Mouse (Mus musculus) lung, embryonic 16.5 days (tissue): ENCODE data around the gene Grpel1. TPM values are rescaled to one million over a fixed set of nuclear protein-coding genes. Genes with fewer than 3 reads are reported as not detected.

Source experiments
- ATAC-seq: fragments of 200-750 bp; cut with Nextera tagmentation; 2 replicates; pipeline ENCODE4 v1.8.0; 2017; ENCODE audit warnings: low read depth, mild to moderate bottlenecking, moderate library complexity
- H3K27ac ChIP-seq: fragments of 300-500 bp; sonication (generic); 2 replicates; pipeline ENCODE4 v1.5.1; 2014; ENCODE audit warnings: mild to moderate bottlenecking, control low read depth, low read length
- H3K27me3 ChIP-seq: fragments of 300-500 bp; sonication (generic); 2 replicates; pipeline ENCODE4 v1.6.1; 2014; ENCODE audit warnings: low read depth, low read length, mixed read lengths; ENCODE audit not compliant: control insufficient read depth, insufficient read depth
- H3K36me3 ChIP-seq: fragments of 300-500 bp; sonication (generic); 2 replicates; pipeline ENCODE4 v1.6.1; 2014; ENCODE audit warnings: low read length; ENCODE audit not compliant: control insufficient read depth, insufficient read depth
- H3K4me1 ChIP-seq: fragments of 300-500 bp; sonication (generic); replicated peaks from 2 replicates; pipeline ENCODE4 v1.6.1; 2014; ENCODE audit warnings: low read length, mixed read lengths; ENCODE audit not compliant: control insufficient read depth, insufficient read depth
- H3K4me2 ChIP-seq: fragments of 300-500 bp; sonication (generic); 2 replicates; pipeline ENCODE4 v1.6.1; 2014; ENCODE audit warnings: low read depth, low read length, control low read depth
- H3K4me3 ChIP-seq: fragments of 300-500 bp; sonication (generic); 2 replicates; pipeline ENCODE4 v1.5.1; 2014; ENCODE audit warnings: mild to moderate bottlenecking, low read length, control low read depth
- H3K9ac ChIP-seq: fragments of 300-500 bp; sonication (generic); 2 replicates; pipeline ENCODE4 v1.6.1; 2014; ENCODE audit warnings: low read length, control low read depth
- H3K9me3 ChIP-seq: fragments of 300-500 bp; sonication (generic); 2 replicates; pipeline ENCODE4 v1.6.1; 2016; ENCODE audit warnings: low read length; ENCODE audit not compliant: control insufficient read depth
- WGBS: fragments of 180-500 bp; shearing (Covaris S2); extraction: QIAGEN DNeasy Blood & Tissue Kit; methylation state at CpG from one replicate; pipeline ENCODE4 v1.1.7; 2014; 5-methylcytosine and 5-hydroxymethylcytosine counted together
- polyA plus RNA-seq: library from polyadenylated mRNA; unstranded; fragments of >200 nt; fragmentation: Nextera tagmentation; extraction: Ambion mirVana; gene quantifications from 2 replicates; pipeline ENCODE4 v1.2.1, GENCODE M21; 2015

Grpel1 gene
- polyA plus RNA-seq, 1 experiment from 2014 or later, result 47.5 TPM

- under 1% methylated on average over 79 of the region's 97 CpGs for WGBS
- Histone ChIP-seq H3K27ac (peak within 1 kb of the TSS; percentile 54; the same call in 1 of the 2 replicates), H3K27me3 (peaks cover 15% of the 10 kb centered on the region), H3K9me3 (no peaks in the 10 kb centered on the region), H3K4me1 (peaks cover 23% of the 10 kb centered on the region), H3K4me2 (peak within 1 kb of the TSS; percentile 97), H3K4me3 (peak within 1 kb of the TSS; percentile 94), H3K9ac (peak within 1 kb of the TSS; percentile 90), H3K36me3 (no peaks in the 10 kb centered on the region)
- peak; percentile 99 for ATAC-seq
Measured at GRCm38 (mm10) chr5:36484171-36484990, 19.6 kb downstream of the Grpel1 start, which contains the start of the genes Tada2b and Ccdc96. Tada2b (minus strand) TSS chr5:36484285. Ccdc96 (plus strand) TSS chr5:36484588.

- 29% methylated on average over 19 of the region's 19 CpGs for WGBS
- Histone ChIP-seq H3K36me3 (no peaks in the 10 kb centered on the region), H3K9me3 (no peaks in the 10 kb centered on the region), H3K27me3 (peaks cover 15% of the 10 kb centered on the region), H3K4me1 (peaks cover 18% of the 10 kb centered on the region), H3K4me3 (peak overlapping the region; percentile 62), H3K9ac (peak overlapping the region; percentile 54; the same call in 1 of the 2 replicates), H3K27ac (no peak overlapping the region), H3K4me2 (peak overlapping the region; percentile 97)
- no peak for ATAC-seq
Measured at GRCm38 (mm10) chr5:36485306-36485705, 20.5 kb downstream of the Grpel1 start.

- Histone ChIP-seq H3K9me3 (no peaks in the 10 kb centered on the region), H3K4me2 (no peak overlapping the region), H3K27me3 (peaks cover 15% of the 10 kb centered on the region), H3K36me3 (peaks cover 14% of the 10 kb centered on the region), H3K9ac (no peak overlapping the region), H3K27ac (no peak overlapping the region), H3K4me1 (peaks cover 7% of the 10 kb centered on the region), H3K4me3 (no peak overlapping the region)
- no peak for ATAC-seq
- WGBS, result 34% methylated on average over 2 of the region's 2 CpGs
Measured at GRCm38 (mm10) chr5:36489225-36489624, 24.4 kb downstream of the Grpel1 start.

- H3K36me3 ChIP-seq, result peaks cover 25% of the 10 kb centered on the region
- no peaks in the 10 kb centered on the region for H3K27me3 ChIP-seq
- H3K9ac ChIP-seq, result no peak overlapping the region
- H3K9me3 ChIP-seq, result no peaks in the 10 kb centered on the region
- WGBS, result 81% methylated on average over 6 of the region's 6 CpGs
- H3K4me3 ChIP-seq, result no peak overlapping the region
- no peaks in the 10 kb centered on the region for H3K4me1 ChIP-seq
- H3K27ac ChIP-seq, result no peak overlapping the region
- no peak overlapping the region for H3K4me2 ChIP-seq
- no peak for ATAC-seq
Measured at GRCm38 (mm10) chr5:36493919-36494318, 29.1 kb downstream of the Grpel1 start.

- H3K36me3 ChIP-seq, result peaks cover 25% of the 10 kb centered on the region
- ATAC-seq, result no peak
Measured at GRCm38 (mm10) chr5:36494709-36495108, 29.9 kb downstream of the Grpel1 start.

GRCm38 (mm10) chr5:36505235-36505634 is 40.4 kb downstream of the Grpel1 start:
- WGBS, result 88% methylated on average over 7 of the region's 7 CpGs
- Histone ChIP-seq H3K27ac (no peak overlapping the region), H3K4me1 (no peaks in the 10 kb centered on the region), H3K4me3 (no peak overlapping the region), H3K27me3 (no peaks in the 10 kb centered on the region), H3K4me2 (no peak overlapping the region), H3K9ac (no peak overlapping the region), H3K9me3 (no peaks in the 10 kb centered on the region), H3K36me3 (peaks cover 6% of the 10 kb centered on the region)
- ATAC-seq, result no peak

More at GRCm38 (mm10) chr5:36494709-36495108, 29.9 kb downstream of the Grpel1 start:
- Histone ChIP-seq H3K4me1 (no peaks in the 10 kb centered on the region), H3K4me2 (no peak overlapping the region), H3K9ac (no peak overlapping the region), H3K27me3 (no peaks in the 10 kb centered on the region), H3K4me3 (no peak overlapping the region), H3K9me3 (no peaks in the 10 kb centered on the region), H3K27ac (no peak overlapping the region)
- WGBS, result 94% methylated on average over 9 of the region's 9 CpGs

- Histone ChIP-seq H3K9me3 (no peaks in the 10 kb centered on the region), H3K36me3 (peaks cover 6% of the 10 kb centered on the region)
Measured at GRCm38 (mm10) chr5:36505643-36506042, 40.8 kb downstream of the Grpel1 start.

GRCm38 (mm10) chr5:36508351-36508750 is 43.6 kb downstream of the Grpel1 start:
- WGBS, result 91% methylated on average over 10 of the region's 10 CpGs
- H3K9ac ChIP-seq, result no peak overlapping the region
- no peaks in the 10 kb centered on the region for H3K4me1 ChIP-seq
- ATAC-seq, result no peak
- H3K4me3 ChIP-seq, result no peak overlapping the region
- H3K36me3 ChIP-seq, result peaks cover 11% of the 10 kb centered on the region
- no peak overlapping the region for H3K4me2 ChIP-seq
- no peak overlapping the region for H3K27ac ChIP-seq
- H3K27me3 ChIP-seq, result no peaks in the 10 kb centered on the region
- H3K9me3 ChIP-seq, result no peaks in the 10 kb centered on the region

More at GRCm38 (mm10) chr5:36505643-36506042, 40.8 kb downstream of the Grpel1 start:
- Histone ChIP-seq H3K27ac (no peak overlapping the region), H3K4me2 (no peak overlapping the region), H3K4me3 (no peak overlapping the region), H3K27me3 (no peaks in the 10 kb centered on the region), H3K9ac (no peak overlapping the region), H3K4me1 (no peaks in the 10 kb centered on the region)
- ATAC-seq, result no peak
- 67% methylated on average over 5 of the region's 5 CpGs for WGBS

- no peak overlapping the region for H3K4me2 ChIP-seq
- H3K36me3 ChIP-seq, result peaks cover 11% of the 10 kb centered on the region; the same call in 1 of the 2 replicates
- no peaks in the 10 kb centered on the region for H3K4me1 ChIP-seq
- H3K9me3 ChIP-seq, result no peaks in the 10 kb centered on the region
- 100% methylated on average over 2 of the region's 2 CpGs for WGBS
- ATAC-seq, result no peak
- no peaks in the 10 kb centered on the region for H3K27me3 ChIP-seq
- H3K9ac ChIP-seq, result no peak overlapping the region
- H3K4me3 ChIP-seq, result no peak overlapping the region
- H3K27ac ChIP-seq, result no peak overlapping the region
Measured at GRCm38 (mm10) chr5:36510956-36511355, 46.2 kb downstream of the Grpel1 start.
